Mouse (Mus musculus) spleen, adult 18-20 months (tissue): Measurements from ENCODE around the gene Mrc1.
"Not testable (repeated sequence)": the region's sequence is repeated elsewhere in the genome, so short reads cannot be mapped to it uniquely, and the experiment has no call there.

Experiments used
- DNase-seq, 2 experiments: peaks; one replicate each; pipeline ENCODE4 v3.0.0; 2022; ENCODE audit warnings: mixed read lengths in 2 of 2

Mrc1 gene

GRCm38 (mm10) chr2:14229149-14229548 lies at the start of gene Mrc1:
TSS of gene Mrc1 (plus strand) at chr2:14229392.
- DNase-seq = no peak

- DNase-seq = no peak
Observed at GRCm38 (mm10) chr2:14184375-14184774, 44.8 kb upstream of the Mrc1 start.

GRCm38 (mm10) chr2:14190684-14191083 lies 38.5 kb upstream of the Mrc1 start:
- no peak for DNase-seq

- no peak for DNase-seq
Observed at GRCm38 (mm10) chr2:14191601-14192000, 37.6 kb upstream of the Mrc1 start.

- no peak for DNase-seq
Observed at GRCm38 (mm10) chr2:14192046-14192445, 37.1 kb upstream of the Mrc1 start.

GRCm38 (mm10) chr2:14198325-14198903 lies 30.8 kb upstream of the Mrc1 start:
- not testable (repeated sequence) for DNase-seq

GRCm38 (mm10) chr2:14199621-14200020 lies 29.6 kb upstream of the Mrc1 start:
- no peak for DNase-seq

- DNase-seq = not testable (repeated sequence)
Observed at GRCm38 (mm10) chr2:14200879-14201445, 28.2 kb upstream of the Mrc1 start.

- DNase-seq = no peak
Observed at GRCm38 (mm10) chr2:14204308-14204707, 24.9 kb upstream of the Mrc1 start.

- no peak for DNase-seq
Observed at GRCm38 (mm10) chr2:14206798-14207197, 22.4 kb upstream of the Mrc1 start.

GRCm38 (mm10) chr2:14210731-14211130 lies 18.5 kb upstream of the Mrc1 start:
- DNase-seq = no peak

- no peak for DNase-seq
Observed at GRCm38 (mm10) chr2:14211606-14212005, 17.6 kb upstream of the Mrc1 start.

- no peak for DNase-seq
Observed at GRCm38 (mm10) chr2:14214764-14215163, 14.4 kb upstream of the Mrc1 start.

GRCm38 (mm10) chr2:14216653-14217052 lies 12.5 kb upstream of the Mrc1 start:
- no peak for DNase-seq

- no peak for DNase-seq
Observed at GRCm38 (mm10) chr2:14218126-14218525, 11.1 kb upstream of the Mrc1 start.

- no peak for DNase-seq
Observed at GRCm38 (mm10) chr2:14224387-14224786, 4.8 kb upstream of the Mrc1 start.

GRCm38 (mm10) chr2:14228495-14228894 lies 697 bp upstream of the Mrc1 start:
- no peak for DNase-seq

- DNase-seq = no peak
Observed at GRCm38 (mm10) chr2:14229979-14230378, 787 bp downstream of the Mrc1 start.

GRCm38 (mm10) chr2:14232897-14233296 lies 3.7 kb downstream of the Mrc1 start:
- DNase-seq = no peak

GRCm38 (mm10) chr2:14233983-14234382 lies 4.8 kb downstream of the Mrc1 start:
- no peak for DNase-seq

GRCm38 (mm10) chr2:14235319-14235718 lies 6.1 kb downstream of the Mrc1 start:
- DNase-seq = no peak

- no peak for DNase-seq
Observed at GRCm38 (mm10) chr2:14236920-14237319, 7.7 kb downstream of the Mrc1 start.

- no peak for DNase-seq
Observed at GRCm38 (mm10) chr2:14237723-14238122, 8.5 kb downstream of the Mrc1 start.

- no peak for DNase-seq
Observed at GRCm38 (mm10) chr2:14239151-14239550, 10.0 kb downstream of the Mrc1 start.

GRCm38 (mm10) chr2:14244157-14244556 lies 15.0 kb downstream of the Mrc1 start:
- DNase-seq = peak in 1 of 2 experiments; percentile 24
